Mouse (Mus musculus): ENCODE results near the gene Zfand6. TPM values are rescaled to one million over a fixed set of nuclear protein-coding genes. Genes with fewer than 3 reads are reported as not detected.
A peak's percentile ranks its signal among the peaks of the same experiment; 100 is the strongest.

Gene Zfand6
- total RNA-seq, 2 experiments from 2014 or later, result 66.1 to 75.1 TPM

DNA sequence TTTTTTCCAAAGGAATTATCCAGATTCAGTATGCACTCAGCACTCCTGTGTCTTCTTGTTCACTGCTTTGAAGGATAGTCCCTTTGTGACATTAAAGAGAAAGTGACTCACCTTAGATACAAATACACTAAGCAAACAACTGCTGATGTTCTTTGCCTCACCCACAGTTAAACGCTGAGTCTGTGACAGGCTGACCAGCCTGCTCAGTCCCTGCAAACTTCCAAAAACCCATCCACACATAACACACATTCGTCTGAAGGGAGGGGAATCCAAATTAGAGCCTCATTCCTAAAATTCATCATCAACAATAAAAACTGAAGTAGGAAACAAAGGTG, 37.8 kb downstream of the Zfand6 start:
- intact Hi-C loops (cut with DNase I), result no loop called here
- no peak for DNase-seq

DNA sequence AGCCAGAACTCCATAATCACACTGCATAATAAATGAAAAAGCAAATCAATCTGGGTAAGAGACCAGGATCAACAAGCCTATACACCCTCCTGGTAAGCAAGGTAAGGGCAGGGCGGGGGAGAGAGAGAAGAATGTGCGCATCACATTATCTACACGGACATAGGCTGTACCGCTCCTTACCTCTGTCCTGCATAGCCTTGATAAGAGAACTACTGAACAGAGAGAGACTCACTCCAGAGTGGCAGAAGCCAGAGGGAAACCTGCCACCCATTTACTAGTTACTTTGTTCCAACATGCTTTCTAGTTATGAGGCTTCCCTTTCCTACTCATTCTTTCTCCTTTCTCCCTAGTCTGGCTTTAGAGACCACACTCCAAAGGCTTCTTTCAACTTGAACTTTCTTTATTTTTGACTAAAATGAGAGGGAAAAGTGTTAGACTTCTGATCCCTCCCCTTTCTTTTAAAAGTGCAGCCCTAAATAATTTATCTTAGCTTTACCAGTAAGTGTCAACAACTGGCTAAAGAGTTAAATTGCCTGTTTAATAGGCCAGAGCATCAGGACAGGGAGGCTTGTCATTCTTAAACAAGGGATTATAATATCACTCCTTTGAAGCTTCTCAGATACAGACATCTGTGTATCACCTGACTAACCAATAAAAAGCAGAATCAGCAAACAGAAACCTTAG, 38.3 kb downstream of the Zfand6 start:
- intact Hi-C loops (cut with DNase I), result no loop called here
- no peak for DNase-seq

DNA sequence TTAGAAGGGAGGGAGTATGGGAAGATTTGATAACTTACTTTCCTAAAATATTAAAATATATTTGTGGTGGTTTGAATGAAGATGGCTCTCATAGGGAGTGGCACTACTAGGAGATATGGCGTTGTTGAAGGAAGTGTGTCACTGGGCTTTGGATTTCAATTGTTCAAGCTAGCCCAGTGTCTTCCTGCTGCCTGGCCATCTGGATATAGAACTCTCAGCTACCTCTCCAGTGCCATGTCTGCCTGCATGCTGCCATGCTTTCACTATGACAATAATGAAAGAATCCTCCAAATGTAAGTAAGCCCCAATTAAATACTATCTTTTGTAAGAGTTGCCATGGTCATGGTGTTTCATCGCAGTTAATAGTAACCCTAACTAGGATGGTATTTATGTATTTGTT, 40.7 kb downstream of the Zfand6 start:
- intact Hi-C loops (cut with DNase I), result no loop called here
- no peak for DNase-seq

- DNase-seq, result no peak
These were observed 43.5 kb downstream of the Zfand6 start for GRCm38 (mm10) chr7:84646256-84646655.

GRCm38 (mm10) chr7:84643270-84643998, 46.3 kb downstream of the Zfand6 start:
- no peak for DNase-seq
- intact Hi-C loops (cut with DNase I), result no loop called here

More at GRCm38 (mm10) chr7:84646256-84646655, 43.5 kb downstream of the Zfand6 start:
- intact Hi-C loops (cut with DNase I), result no loop called here

DNA sequence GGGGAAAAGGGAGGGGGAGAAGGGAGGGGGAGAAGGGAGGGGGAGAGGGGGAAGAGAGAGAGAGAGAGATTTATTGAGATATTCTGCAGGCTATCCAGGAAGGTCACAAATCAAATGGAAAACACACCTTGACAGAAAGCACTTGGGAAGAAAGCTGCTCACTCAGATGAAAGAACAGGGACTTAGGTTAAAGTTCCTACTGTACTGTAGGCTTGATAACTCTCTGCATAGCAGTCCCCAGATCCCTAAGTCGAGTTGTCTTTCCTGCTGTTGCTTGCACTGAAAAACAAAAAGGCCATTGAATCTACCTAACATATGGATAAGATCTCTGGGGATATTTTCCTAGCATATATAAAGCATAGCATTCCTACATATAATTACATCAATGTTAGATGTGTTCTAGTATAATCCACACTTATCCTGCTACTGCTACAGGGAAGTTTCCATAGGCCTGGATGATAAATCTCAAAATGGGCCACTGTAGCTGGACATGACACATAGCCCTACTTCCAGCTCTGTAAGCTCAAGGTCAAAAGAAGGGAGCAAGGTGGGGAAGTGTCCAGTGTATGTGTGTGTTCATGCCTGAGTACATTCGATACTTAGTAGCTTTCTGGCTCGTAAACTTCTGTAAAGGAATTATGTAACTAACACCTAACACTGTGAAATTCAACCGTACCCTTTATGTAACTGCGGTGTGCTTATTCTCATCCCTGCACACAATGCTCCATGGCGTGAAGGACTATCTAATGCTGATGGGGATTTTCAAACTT, 47.4 kb downstream of the Zfand6 start:
- no peak for DNase-seq
- intact Hi-C loops (cut with DNase I), result no loop called here

GRCm38 (mm10) chr7:84636939-84637338, 52.8 kb downstream of the Zfand6 start:
- intact Hi-C loops (cut with DNase I), result loop anchor here (10.0 kb wide), 1 partner anchor 58 kb away; no protein-coding TSS in a partner anchor
- DNase-seq, result no peak

- intact Hi-C loops (cut with DNase I), result loop anchor here (10.0 kb wide), 1 partner anchor 63 kb away; no protein-coding TSS in a partner anchor
- no peak for DNase-seq
These were observed 57.9 kb downstream of the Zfand6 start for GRCm38 (mm10) chr7:84631878-84632277.

- no peak for DNase-seq
- intact Hi-C loops (cut with DNase I), result no loop called here
These were observed 66.0 kb downstream of the Zfand6 start for GRCm38 (mm10) chr7:84623718-84624117.

DNA sequence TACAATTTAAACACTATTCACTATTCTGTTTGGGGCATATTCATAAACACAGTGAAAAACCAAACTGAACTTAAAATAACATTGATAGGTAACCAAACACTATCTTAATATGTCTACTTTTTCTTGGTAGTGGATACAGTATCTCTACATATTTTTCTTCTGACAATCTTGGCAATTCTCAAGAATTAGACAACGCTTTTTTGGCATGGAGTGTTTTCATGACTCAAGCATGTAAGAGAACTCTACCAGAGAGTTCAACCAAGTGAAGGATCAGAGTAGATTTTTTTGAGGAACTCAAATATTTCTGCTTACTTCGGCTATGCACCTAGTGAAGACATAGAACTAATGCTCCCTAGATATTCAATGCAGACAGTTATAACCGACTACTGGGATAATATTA, 68.8 kb downstream of the Zfand6 start:
- intact Hi-C loops (cut with DNase I), result no loop called here
- no peak for DNase-seq

- intact Hi-C loops (cut with DNase I), result no loop called here
These were observed 70.8 kb downstream of the Zfand6 start for GRCm38 (mm10) chr7:84618951-84619350.

GRCm38 (mm10) chr7:84612445-84612844, 77.3 kb downstream of the Zfand6 start:
- intact Hi-C loops (cut with DNase I), result no loop called here
- DNase-seq, result no peak

More at GRCm38 (mm10) chr7:84618951-84619350, 70.8 kb downstream of the Zfand6 start:
- DNase-seq, result no peak

DNA sequence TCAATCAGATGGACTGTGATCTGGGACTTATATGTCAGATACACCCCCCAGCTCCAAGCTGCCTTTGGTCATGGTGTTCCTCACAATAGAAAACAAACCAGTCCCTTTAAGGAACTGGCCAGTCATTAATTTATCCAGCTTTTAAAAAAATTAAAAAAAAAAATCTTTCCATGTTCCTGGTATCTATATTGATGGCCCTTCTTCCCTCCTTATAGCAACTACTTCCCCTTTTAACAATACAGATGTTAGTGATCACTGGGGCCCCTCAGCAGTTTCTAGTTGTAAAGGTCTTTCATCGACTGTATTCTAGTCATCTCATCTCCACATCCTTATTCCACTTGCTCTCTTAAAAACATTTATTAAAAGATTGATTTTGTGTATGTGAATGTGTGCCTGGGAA, 78.2 kb downstream of the Zfand6 start:
- no peak for DNase-seq
- intact Hi-C loops (cut with DNase I), result no loop called here

DNA sequence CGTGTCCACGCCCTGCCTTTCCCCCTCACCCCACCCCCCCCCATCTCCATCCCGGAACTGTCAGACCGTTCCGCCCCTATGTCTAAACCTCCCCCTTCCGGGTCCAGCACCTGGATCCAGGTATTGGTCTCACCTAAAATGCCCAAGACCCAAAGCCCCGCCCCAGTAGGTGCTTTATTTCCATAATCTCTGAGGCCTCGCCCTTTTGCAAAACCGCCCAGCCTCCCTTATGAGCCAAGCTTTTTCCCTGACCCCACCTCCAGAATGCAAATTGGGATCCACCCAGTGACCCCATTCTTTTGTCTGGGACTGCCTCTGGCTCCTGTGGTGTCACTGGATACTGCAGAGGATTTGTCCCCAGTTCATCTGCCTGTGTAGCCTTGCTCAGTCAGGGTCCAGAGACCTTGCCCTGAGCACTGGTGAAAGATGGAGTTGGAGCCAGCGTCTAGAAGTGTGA, 83.4 kb downstream of the Zfand6 start, which contains the start of gene Fah:
Fah (minus strand) TSS at position 430 of the 457 bp plus-strand sequence.
- DNase-seq, result no peak
- intact Hi-C loops (cut with DNase I), result loop anchor here (5.0 kb wide), 1 partner anchor 71 kb away; no protein-coding TSS in a partner anchor

DNA sequence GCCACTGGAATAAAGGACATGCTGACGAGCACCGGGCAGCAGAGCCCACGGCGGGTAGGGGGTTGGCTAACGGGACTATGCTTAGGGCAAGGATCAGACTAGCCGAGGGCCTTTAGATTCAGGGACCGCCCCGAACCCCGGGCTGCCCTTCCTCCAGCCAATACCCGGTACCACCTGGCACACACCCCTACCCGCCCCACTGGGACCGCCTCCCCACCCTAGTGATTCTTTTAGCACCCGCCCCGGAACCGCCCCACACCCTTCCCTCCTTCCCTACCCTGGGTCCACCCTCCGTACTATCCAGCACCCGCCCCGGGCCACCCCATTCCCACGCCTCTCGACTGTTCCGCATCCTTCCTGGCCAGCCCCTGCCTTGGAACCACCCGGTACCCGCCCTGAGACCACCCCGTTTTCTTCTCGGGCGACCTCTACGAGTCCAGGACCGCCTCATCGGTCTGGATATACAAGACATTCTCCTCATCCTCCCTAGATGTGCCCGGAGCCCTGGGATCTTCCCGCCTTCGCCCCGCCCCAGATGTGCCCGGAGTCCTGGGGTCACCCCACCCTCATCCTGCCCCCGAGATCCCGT, 84.0 kb downstream of the Zfand6 start:
- peak; percentile 68 for DNase-seq
- intact Hi-C loops (cut with DNase I), result loop anchor here (5.0 kb wide), 1 partner anchor 72 kb away; no protein-coding TSS in a partner anchor

DNA sequence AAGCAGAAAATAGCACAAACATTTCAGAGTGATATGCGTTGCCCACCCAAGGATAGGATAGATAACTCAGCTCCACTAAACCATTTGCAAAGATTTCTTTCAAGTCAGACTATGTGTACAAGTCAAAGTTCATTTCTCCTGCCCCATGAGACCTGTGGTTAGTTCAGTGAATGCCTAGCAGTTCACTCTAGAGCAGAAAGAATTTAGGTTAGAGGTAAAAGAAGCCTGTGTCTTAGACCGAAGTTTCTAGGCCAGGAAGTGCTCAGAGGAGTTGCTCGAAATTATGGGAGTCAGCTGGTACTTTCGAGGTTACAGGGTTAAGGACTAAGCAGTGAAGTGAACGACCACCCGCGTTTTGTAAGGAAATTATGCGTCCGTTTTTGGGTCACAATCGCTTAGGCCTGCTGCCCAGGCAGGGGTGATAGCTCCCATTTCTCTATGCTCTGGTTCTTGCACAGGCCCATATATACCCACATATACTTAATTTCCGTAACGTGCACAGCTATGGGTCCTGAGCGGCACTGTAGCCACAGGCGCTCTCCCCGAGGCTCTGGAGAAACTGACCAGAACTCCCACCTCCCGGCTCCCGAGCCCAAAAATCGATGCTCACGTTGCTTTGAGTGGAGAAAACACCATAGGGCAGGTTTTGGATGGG, 84.6 kb downstream of the Zfand6 start:
- no peak for DNase-seq

DNA sequence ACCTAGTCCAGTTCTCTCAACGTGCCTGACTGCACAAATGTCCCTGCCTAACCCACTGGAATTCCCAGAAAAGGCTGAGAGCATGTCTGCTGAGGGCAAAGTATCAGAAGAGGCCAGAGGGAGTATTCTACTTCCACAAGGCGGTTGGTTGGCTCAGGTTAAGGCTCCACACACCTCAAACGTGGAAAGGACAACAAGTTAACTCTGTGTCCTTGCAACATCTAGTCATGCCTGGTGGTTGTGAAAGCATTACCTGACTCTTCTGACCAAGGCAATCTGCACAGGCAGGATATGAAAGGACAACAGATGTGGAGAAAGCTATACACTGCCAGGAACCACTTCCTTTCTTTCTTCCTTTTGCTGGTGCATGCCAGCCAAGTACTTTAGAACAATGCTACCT, 85.3 kb downstream of the Zfand6 start:
- DNase-seq, result no peak
- intact Hi-C loops (cut with DNase I), result no loop called here

More for the DNA sequence above, 84.6 kb downstream of the Zfand6 start:
- intact Hi-C loops (cut with DNase I), result loop anchor here (5.0 kb wide), 1 partner anchor 72 kb away; no protein-coding TSS in a partner anchor

DNA sequence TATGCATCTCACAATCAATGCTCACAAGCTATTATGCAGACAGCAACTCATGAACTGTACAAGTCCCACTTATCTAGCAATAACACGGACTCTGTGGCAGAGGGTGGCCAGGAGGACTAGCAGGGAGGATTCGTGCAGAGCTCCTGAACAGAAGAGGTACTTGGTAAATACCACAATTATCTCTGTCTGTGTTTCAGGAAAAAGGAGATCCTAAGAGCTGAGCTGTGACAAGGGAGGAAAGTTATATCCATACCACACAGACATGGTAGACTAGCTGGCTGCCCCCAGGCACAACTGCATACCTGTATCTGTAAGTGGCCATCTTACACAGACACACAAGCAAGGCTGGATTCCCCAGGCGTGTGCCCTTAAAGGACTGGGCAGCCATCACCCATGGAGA, 88.4 kb downstream of the Zfand6 start:
- intact Hi-C loops (cut with DNase I), result no loop called here
- DNase-seq, result no peak

GRCm38 (mm10) chr7:84600631-84601030, 89.1 kb downstream of the Zfand6 start:
- intact Hi-C loops (cut with DNase I), result no loop called here
- no peak for DNase-seq

GRCm38 (mm10) chr7:84596633-84597032, 93.1 kb downstream of the Zfand6 start:
- DNase-seq, result no peak
- intact Hi-C loops (cut with DNase I), result no loop called here
